Mouse (Mus musculus) hindbrain, embryonic 14.5 days (tissue): Measurements from ENCODE around the gene Stard5. TPM values are rescaled to one million over a fixed set of nuclear protein-coding genes. Genes with fewer than 3 reads are reported as not detected.

Experiments used
- ATAC-seq: fragments of 200-750 bp; cut with Nextera tagmentation; 2 replicates; pipeline ENCODE4 v1.8.0; 2017; ENCODE audit warnings: moderate number of reproducible peaks, mild to moderate bottlenecking, moderate TSS enrichment, moderate library complexity; ENCODE audit not compliant: low FRiP score
- DNase-seq: peaks from one replicate; pipeline ENCODE4 v3.0.0-alpha.2; 2015; ENCODE audit warnings: low spot score
- H3K27ac ChIP-seq: fragments of 300-500 bp; sonication (generic); 2 replicates; pipeline ENCODE4 v1.5.1; 2014; ENCODE audit warnings: mild to moderate bottlenecking, moderate library complexity
- H3K27me3 ChIP-seq: fragments of 300-500 bp; sonication (generic); 2 replicates; pipeline ENCODE4 v1.6.1; 2014; ENCODE audit warnings: mild to moderate bottlenecking, low read length, mixed read lengths; ENCODE audit not compliant: control insufficient read depth, insufficient read depth
- H3K36me3 ChIP-seq: fragments of 300-500 bp; sonication (generic); replicated peaks from 2 replicates; pipeline ENCODE4 v1.6.1; 2014; ENCODE audit not compliant: control insufficient read depth, insufficient read depth
- H3K4me1 ChIP-seq: fragments of 300-500 bp; sonication (generic); replicated peaks from 2 replicates; pipeline ENCODE4 v1.6.1; 2014; ENCODE audit warnings: antibody characterized with exemption, low read length, mixed read lengths; ENCODE audit not compliant: control insufficient read depth, insufficient read depth
- H3K4me2 ChIP-seq: fragments of 300-500 bp; sonication (generic); replicated peaks from 2 replicates; pipeline ENCODE4 v1.6.1; 2014; ENCODE audit warnings: mild to moderate bottlenecking, moderate library complexity
- H3K4me3 ChIP-seq: fragments of 300-500 bp; sonication (generic); replicated peaks from 2 replicates; pipeline ENCODE4 v1.5.1; 2014; ENCODE audit warnings: mild to moderate bottlenecking, low read length
- H3K9ac ChIP-seq: fragments of 300-500 bp; sonication (generic); 2 replicates; pipeline ENCODE4 v1.6.1; 2014
- H3K9me3 ChIP-seq: fragments of 300-500 bp; sonication (generic); 2 replicates; pipeline ENCODE4 v1.6.1; 2016; ENCODE audit warnings: low read length; ENCODE audit not compliant: control insufficient read depth
- WGBS: fragments of 180-500 bp; shearing (Covaris S2); extraction: QIAGEN DNeasy Blood & Tissue Kit; methylation state at CpG from one replicate; pipeline ENCODE4 v1.1.7; 2014; 5-methylcytosine and 5-hydroxymethylcytosine counted together
- polyA plus RNA-seq: library from polyadenylated mRNA; unstranded; fragments of >200 nt; fragmentation: Nextera tagmentation; extraction: Ambion mirVana; gene quantifications from 2 replicates; pipeline ENCODE4 v1.2.1, GENCODE M21; 2014

Stard5 gene
- polyA plus RNA-seq, 1 experiment from 2014 or later = 5.6 TPM

GRCm38 (mm10) chr7:83643581-83643980 lies 11.8 kb downstream of the Stard5 start:
- Histone ChIP-seq H3K4me2 (no peak overlapping the region), H3K27me3 (no peaks in the 10 kb centered on the region), H3K9ac (no peak overlapping the region), H3K27ac (no peak overlapping the region), H3K9me3 (no peaks in the 10 kb centered on the region), H3K4me3 (no peak overlapping the region), H3K36me3 (no peaks in the 10 kb centered on the region), H3K4me1 (no peaks in the 10 kb centered on the region)
- DNase-seq = no peak
- no peak for ATAC-seq
- 84% methylated on average over 6 of the region's 6 CpGs for WGBS

DNA sequence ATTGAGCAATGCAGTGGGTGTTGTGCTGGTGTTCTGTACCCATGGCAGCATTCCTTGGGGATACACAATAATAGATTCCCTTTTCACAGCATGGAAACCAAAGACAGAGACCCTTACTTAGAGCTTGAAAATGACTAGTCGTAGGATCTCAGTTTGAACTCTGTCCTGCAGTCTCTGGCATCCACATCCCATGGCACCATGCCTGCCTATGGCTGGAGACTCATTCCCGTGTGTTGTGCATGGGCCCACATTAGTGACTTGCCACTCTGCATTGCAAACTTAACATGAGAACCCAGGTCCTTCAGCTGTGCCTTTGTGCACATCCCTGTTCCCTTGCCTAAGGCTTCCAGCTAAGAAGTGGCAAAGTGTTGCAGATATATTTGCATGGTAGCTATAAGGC lies 13.0 kb downstream of the Stard5 start:
- 80% methylated on average over 2 of the region's 2 CpGs for WGBS
- DNase-seq = no peak
- Histone ChIP-seq H3K9me3 (no peaks in the 10 kb centered on the region), H3K36me3 (no peaks in the 10 kb centered on the region), H3K27ac (no peak overlapping the region), H3K4me1 (no peaks in the 10 kb centered on the region), H3K4me2 (no peak overlapping the region), H3K4me3 (no peak overlapping the region), H3K9ac (no peak overlapping the region), H3K27me3 (no peaks in the 10 kb centered on the region)
- no peak for ATAC-seq

GRCm38 (mm10) chr7:83645476-83645875 lies 13.7 kb downstream of the Stard5 start:
- no peak overlapping the region for H3K4me2 ChIP-seq
- DNase-seq (no peak), ATAC-seq (no peak)

GRCm38 (mm10) chr7:83648807-83649206 lies 17.0 kb downstream of the Stard5 start:
- H3K36me3 ChIP-seq = no peaks in the 10 kb centered on the region
- DNase-seq = no peak
- WGBS = 80% methylated on average over 7 of the region's 7 CpGs

More at GRCm38 (mm10) chr7:83645476-83645875, 13.7 kb downstream of the Stard5 start:
- no peak overlapping the region for H3K4me3 ChIP-seq
- 70% methylated on average over 5 of the region's 5 CpGs for WGBS
- no peaks in the 10 kb centered on the region for H3K9me3 ChIP-seq
- H3K36me3 ChIP-seq = no peaks in the 10 kb centered on the region
- H3K27me3 ChIP-seq = no peaks in the 10 kb centered on the region
- no peaks in the 10 kb centered on the region for H3K4me1 ChIP-seq
- no peak overlapping the region for H3K27ac ChIP-seq
- H3K9ac ChIP-seq = no peak overlapping the region

GRCm38 (mm10) chr7:83650638-83651037 lies 18.9 kb downstream of the Stard5 start:
- DNase-seq (no peak), ATAC-seq (no peak)
- H3K27me3 ChIP-seq = no peaks in the 10 kb centered on the region
- H3K9ac ChIP-seq = no peak overlapping the region
- H3K4me3 ChIP-seq = no peak overlapping the region
- H3K36me3 ChIP-seq = no peaks in the 10 kb centered on the region
- no peak overlapping the region for H3K4me2 ChIP-seq
- H3K4me1 ChIP-seq = no peaks in the 10 kb centered on the region
- H3K9me3 ChIP-seq = no peaks in the 10 kb centered on the region
- 90% methylated on average over 5 of the region's 5 CpGs for WGBS
- H3K27ac ChIP-seq = no peak overlapping the region

More at GRCm38 (mm10) chr7:83648807-83649206, 17.0 kb downstream of the Stard5 start:
- Histone ChIP-seq H3K27me3 (no peaks in the 10 kb centered on the region), H3K27ac (no peak overlapping the region), H3K9ac (no peak overlapping the region), H3K4me3 (no peak overlapping the region), H3K4me1 (no peaks in the 10 kb centered on the region), H3K9me3 (no peaks in the 10 kb centered on the region), H3K4me2 (no peak overlapping the region)
- no peak for ATAC-seq

- H3K4me2 ChIP-seq = no peak overlapping the region
- H3K4me1 ChIP-seq = no peaks in the 10 kb centered on the region
- H3K27me3 ChIP-seq = no peaks in the 10 kb centered on the region
- H3K9me3 ChIP-seq = no peaks in the 10 kb centered on the region
- ATAC-seq = no peak
- WGBS = 83% methylated on average over 5 of the region's 5 CpGs
- H3K36me3 ChIP-seq = no peaks in the 10 kb centered on the region
- no peak overlapping the region for H3K27ac ChIP-seq
- H3K9ac ChIP-seq = no peak overlapping the region
- no peak for DNase-seq
- H3K4me3 ChIP-seq = no peak overlapping the region
Observed at GRCm38 (mm10) chr7:83652498-83652897, 20.7 kb downstream of the Stard5 start.

- Histone ChIP-seq H3K4me3 (no peak overlapping the region), H3K4me2 (no peak overlapping the region), H3K27me3 (no peaks in the 10 kb centered on the region), H3K36me3 (no peaks in the 10 kb centered on the region), H3K9ac (no peak overlapping the region), H3K9me3 (0 out of 2 replicates have a peak, but pooled peaks cover 3% of the 10 kb centered on the region), H3K4me1 (no peaks in the 10 kb centered on the region), H3K27ac (no peak overlapping the region)
- ATAC-seq (no peak), DNase-seq (no peak)
- 92% methylated on average over 2 of the region's 2 CpGs for WGBS
Observed at GRCm38 (mm10) chr7:83653605-83654051, 21.9 kb downstream of the Stard5 start.

GRCm38 (mm10) chr7:83654196-83654595 lies 22.4 kb downstream of the Stard5 start:
- Histone ChIP-seq H3K4me3 (no peak overlapping the region), H3K27ac (no peak overlapping the region), H3K9ac (no peak overlapping the region), H3K9me3 (0 out of 2 replicates have a peak, but pooled peaks cover 3% of the 10 kb centered on the region), H3K36me3 (no peaks in the 10 kb centered on the region), H3K27me3 (no peaks in the 10 kb centered on the region), H3K4me1 (no peaks in the 10 kb centered on the region), H3K4me2 (no peak overlapping the region)
- DNase-seq = no peak
- 91% methylated on average over 2 of the region's 2 CpGs for WGBS
- ATAC-seq = no peak

GRCm38 (mm10) chr7:83654938-83655630 lies 23.3 kb downstream of the Stard5 start:
- WGBS = 72% methylated on average over 5 of the region's 5 CpGs
- Histone ChIP-seq H3K4me3 (no peak overlapping the region), H3K4me1 (no peaks in the 10 kb centered on the region), H3K27me3 (no peaks in the 10 kb centered on the region), H3K9ac (no peak overlapping the region), H3K4me2 (no peak overlapping the region), H3K9me3 (0 out of 2 replicates have a peak, but pooled peaks cover 3% of the 10 kb centered on the region), H3K36me3 (no peaks in the 10 kb centered on the region), H3K27ac (no peak overlapping the region)
- ATAC-seq (no peak), DNase-seq (no peak)
